Mouse (Mus musculus) effector memory CD4-positive, alpha-beta T cell, adult 5 months (primary cell): ENCODE data around the gene BC005561. TPM values are rescaled to one million over a fixed set of nuclear protein-coding genes. Genes with fewer than 3 reads are reported as not detected.

Experiments
- polyA plus RNA-seq: library from polyadenylated mRNA; unstranded; fragments of 100-300 nt; shearing (Covaris generic); gene quantifications from one replicate; pipeline ENCODE4 v1.2.1, GENCODE M21; 2017

The BC005561 gene
- 18.0 TPM for polyA plus RNA-seq

DNA sequence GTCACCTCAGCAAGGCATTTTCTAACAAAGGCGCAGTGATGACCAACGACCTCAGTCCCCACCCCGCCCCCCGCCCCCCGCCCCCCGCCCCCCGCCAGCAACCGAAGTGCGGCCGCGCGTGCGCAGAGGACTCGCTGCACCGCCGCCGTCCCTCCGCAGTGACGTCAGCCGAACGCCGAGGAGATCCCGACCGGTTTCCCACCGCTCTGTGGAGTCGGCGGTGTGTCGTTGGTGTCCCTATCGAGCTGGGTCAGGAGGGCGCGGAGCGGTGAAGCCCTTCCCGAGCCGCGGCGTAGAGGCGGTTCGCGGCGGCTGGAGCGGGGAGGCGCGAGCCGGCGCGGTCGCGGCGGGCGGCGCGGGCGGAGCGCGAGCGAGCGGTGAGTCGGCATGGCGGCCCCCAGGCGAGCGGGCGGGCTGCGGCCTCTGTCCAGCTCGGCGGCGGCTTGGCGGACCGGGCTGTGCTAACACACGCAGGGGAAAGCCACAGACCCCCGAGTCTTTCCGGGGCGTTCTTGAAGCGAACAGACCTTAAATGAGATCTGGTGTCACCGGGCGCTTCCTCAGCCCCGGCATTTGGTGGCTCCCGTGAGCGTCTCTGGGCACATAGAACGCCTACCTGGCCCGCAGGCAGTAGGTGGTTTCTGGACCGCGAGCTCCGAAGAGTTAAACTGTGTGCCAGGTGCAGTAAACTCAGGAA lies at the start of gene BC005561:
Gene BC005561, plus strand, starts transcription at position 158 of the 697 bp plus-strand sequence.

GRCm38 (mm10) chr5:104458832-104459705 lies 49.1 kb upstream of the BC005561 start, which contains the start of gene Pkd2:
Pkd2 (plus strand) TSS chr5:104459450.

Other genes with a start within 250 kb of the BC005561 start
- not detected for gene Ibsp, start 209.2 kb upstream of the BC005561 start, polyA plus RNA-seq
- gene Mepe, start 183.0 kb upstream of the BC005561 start, polyA plus RNA-seq, result not detected
- gene Spp1, start 73.2 kb upstream of the BC005561 start, polyA plus RNA-seq, result 0.35 TPM
- 0.14 TPM for gene Pkd2, start 48.9 kb upstream of the BC005561 start, polyA plus RNA-seq